Mouse (Mus musculus) CD4-positive, CD25-positive, alpha-beta regulatory T cell (primary cell): ENCODE data around the gene Pip4k2b. TPM values are rescaled to one million over a fixed set of nuclear protein-coding genes. Genes with fewer than 3 reads are reported as not detected.

Source experiments
- polyA plus RNA-seq: library from polyadenylated mRNA; unstranded; fragments of 100-300 nt; shearing (Covaris generic); gene quantifications from one replicate; pipeline ENCODE4 v1.2.1, GENCODE M21; 2017

Gene Pip4k2b
- 2.6 TPM for polyA plus RNA-seq

DNA sequence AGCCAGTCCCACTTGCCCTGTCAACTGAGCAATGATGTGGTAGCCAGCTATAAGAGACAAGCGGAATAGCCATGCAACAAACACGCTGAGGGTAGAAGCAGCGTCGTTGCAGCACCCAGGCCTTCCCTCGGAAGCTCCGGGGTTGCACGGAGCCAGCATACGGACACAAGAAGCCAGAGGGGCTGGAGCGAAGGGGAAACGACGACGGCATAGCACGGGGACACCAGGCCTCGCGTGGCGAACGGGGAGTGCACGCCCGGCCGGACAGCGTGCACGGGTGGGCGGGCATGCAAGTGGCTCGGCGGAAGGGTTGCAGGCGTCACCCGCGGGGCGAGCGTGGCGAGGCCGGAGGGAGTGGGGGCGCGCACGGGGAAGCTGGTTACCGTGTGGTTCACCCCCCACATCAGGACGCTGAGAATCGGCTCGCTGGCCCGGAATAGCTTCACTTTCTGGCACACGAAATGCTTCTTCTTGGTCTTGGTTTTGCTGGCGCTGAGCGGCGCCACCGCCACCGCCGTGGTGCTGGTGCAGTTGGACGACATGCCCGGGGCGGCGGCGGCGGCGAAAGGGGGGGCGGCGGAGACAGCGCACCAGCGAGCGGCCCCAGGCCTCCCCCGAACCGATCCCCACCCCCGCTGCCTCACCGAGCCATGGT, at the start of gene Pip4k2b:
Gene Pip4k2b, minus strand, starts transcription at position 642 of the 655 bp plus-strand sequence.

DNA sequence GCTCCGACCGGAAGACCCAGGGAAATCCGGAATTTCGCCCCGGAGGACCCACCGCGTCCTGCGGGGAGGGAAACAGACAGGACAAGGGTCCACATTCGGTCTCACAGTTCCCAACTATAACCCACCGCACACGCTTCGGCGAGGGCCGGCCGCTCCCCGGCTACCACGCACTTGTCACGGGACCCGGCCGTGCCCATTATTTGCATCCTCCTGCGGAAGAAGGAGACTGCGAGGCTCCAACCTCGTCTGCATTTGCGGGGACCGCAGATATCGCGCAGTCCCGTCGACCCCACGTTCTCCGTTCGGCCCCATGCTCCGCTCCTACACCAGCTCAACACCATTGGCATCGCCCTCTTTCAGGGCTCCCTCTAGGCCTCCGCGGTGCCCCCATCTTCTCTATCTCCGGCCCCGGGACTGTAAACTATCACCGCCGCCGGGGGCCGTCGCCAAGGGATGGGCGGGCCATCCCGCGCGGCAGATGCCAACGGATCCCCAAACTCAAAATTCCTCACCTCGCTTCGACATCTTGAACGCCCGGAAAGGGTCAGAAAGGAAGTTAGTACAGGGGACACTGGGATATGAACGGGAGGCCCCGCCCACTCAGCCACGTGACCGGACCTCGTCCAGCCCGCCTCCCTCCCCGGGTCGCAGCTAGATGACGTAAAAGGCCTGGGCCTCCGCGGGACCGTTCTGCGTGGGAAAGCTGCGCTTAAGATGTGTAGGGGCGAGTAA, 37.5 kb upstream of the Pip4k2b start, which contains the start of gene Rpl23:
Gene Rpl23, minus strand, starts transcription at position 606 of the 732 bp plus-strand sequence.

DNA sequence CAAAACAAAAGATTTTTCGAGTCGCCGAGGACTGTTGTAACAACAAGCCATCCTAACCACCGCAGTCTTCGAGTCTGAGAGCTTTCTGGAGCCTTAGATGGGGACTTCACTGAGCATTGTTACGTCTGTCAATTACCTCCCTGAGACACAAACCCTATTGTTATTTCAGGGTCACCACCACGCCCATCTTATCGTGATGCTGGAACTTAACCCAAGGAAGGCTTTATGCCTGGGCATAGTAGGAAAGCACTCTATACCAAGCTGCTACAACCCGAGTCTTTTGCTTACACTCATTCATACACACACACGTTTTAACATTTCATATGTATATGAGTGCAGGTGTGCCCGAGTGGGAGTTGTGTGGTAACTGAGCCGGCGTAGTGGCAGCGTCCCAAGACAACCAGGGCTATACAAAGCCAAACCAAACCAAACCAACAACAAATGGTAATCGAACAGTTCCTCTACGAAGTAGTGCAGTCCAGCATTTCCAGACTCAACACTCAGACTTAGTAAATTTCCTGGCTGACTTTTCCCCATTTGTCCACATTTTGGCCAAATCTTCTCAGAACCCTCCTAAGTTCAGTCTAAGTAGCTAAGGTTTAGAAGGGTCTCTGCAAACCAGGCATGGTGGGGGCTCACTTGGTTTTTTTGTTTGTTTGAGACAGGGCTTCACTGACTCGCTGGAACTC, 31.4 kb upstream of the Pip4k2b start, which contains the start of gene 1700001P01Rik:
Gene 1700001P01Rik, minus strand, starts transcription at position 111 of the 689 bp plus-strand sequence.

DNA sequence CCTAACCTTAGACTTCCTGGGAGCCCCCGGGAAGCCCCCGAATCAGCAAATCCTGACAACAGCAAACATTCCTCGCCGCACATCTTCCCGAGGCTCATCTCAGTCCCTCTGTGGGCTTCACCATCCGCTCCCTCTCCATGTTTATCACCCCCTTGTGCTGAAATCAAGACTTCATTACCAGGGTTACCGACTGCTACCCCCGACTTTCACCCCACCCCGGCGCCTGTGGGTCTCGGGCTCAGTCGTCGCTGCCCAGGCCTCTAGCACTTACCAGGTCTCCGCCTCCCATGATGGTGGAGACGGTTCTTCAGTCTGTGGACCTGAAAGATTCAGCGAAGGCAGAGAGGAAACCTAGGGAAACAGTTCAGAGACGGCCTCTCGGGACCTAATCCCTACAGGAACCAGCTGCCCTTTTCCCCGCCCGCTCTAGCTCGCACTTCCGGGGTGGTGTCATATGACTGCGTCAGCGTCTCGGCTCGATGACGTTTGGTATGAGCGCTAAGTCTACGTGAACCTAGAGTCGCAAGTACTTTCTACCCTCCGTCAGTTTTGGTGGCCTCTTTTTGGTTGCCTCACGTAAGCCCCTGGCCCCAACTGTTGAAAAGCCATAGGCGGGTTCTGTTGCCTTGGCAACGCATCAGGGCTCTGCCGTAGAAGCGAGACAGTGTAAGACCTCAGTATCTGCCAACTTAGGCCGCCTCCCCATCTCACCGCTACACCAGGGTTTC, 21.8 kb upstream of the Pip4k2b start, which contains the start of gene Cwc25:
Gene Cwc25, minus strand, starts transcription at position 403 of the 728 bp plus-strand sequence.

DNA sequence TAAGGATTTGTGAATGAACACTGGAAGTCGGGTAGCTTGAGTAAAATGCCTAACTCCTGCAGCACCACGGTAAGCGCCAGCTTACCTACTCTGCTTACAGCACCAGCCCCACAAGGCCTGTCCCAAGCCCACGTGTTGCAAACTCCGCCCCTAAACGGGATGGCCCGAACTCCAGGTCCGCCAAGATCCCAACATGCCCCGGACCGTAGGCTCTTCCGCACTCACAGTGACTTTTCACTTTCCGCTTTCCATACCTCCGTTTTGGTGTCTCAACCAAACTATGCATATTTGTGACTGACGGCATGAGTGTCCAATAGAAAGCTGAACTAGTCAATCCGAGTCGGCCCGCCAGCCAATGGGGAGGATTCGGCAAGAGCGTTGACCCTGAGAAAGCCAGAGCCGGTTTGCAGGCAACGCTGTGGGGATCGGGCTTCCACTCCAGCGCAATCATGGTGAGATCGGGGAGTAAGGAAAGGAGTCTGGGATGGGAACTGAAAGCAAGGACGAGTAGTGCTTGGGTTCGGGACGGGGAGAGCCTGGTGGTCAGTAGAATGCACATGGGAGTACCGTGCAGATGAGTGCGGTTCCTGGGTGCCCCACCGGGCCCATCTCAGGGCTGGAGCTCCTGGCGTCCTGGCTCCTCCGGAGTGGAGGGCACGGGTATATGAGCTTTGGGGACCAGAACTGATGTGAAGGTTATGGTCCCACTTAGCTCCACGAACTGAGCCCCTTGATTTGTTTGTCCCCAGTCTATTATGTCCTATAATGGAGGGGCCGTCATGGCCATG, 41.3 kb downstream of the Pip4k2b start, which contains the start of gene Psmb3:
Gene Psmb3, plus strand, starts transcription at position 361 of the 788 bp plus-strand sequence.

DNA sequence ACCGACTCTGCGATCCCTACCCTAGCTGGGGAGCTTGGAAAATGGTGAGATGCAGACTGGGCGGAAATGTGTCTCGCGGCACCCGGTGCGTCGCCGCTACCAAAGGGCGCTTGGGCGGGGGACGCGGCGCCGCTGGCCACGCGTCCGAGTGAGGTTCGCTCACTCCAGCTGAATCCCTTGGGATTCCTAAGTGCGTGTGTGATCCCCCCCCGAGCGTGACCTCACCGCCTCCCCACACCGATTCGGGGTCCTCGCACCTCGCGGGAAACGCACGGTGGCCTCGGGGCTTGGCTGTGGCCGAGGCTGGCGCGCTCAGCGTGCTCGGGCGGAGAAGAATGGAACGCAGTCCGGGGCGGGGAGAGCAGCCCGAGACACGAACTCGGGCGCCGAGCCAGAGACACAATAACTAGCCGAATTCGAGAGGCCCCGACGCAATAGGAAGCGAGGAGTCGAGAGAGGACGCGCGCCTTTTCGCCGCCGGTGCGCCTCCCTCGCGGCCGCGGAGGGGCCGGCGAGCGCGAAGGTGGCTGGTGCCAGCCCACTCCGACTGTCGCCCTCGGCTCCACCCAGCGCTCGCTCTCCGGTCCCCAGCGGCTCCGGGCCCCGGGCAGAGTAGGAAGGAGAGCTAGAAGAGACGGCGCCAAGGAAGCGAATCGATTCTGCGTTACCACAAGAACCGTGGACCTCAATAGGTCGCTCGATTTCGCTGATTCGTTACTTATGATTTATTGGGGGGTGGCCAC, 44.3 kb downstream of the Pip4k2b start, which contains the start of gene Pcgf2:
Gene Pcgf2, minus strand, starts transcription at position 495 of the 743 bp plus-strand sequence.

DNA sequence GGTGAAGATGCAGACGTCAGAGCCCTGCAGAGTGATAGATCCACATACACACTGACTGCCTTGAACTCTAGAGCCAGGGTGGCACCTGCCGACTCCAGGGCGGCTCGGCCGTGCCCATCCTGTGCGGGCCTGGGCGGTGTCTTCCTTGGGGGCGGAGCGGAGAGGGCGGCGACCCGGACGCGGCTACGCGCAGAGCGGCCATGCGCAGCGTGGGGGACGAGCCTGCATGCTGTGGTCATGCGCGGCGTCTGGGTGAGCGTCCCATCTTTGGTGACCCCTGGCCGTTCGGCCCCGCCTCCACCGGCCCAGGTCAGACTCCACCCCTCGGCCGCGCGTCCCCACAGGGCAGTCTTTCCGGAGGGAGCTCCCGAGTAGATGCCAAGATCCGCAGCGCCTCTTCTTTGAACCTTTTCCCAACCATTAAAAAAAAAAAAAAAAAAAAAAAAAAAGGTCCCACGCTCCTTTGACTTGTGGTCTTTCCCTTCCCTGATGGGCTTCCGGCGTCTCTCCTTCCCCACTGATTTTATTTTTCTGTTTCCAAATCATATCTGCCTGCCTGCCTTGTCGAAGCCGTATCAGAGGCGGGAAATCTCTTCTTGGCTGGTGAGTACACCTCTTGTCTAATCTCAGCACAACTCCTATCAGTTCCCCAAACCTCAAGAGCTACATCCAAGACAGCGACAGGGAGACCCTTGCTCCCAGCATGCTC, 58.7 kb downstream of the Pip4k2b start, which contains the start of gene Cisd3:
Gene Cisd3, plus strand, starts transcription at position 214 of the 709 bp plus-strand sequence.

Other genes starting within 250 kb of the Pip4k2b start
- not detected for gene 4933428G20Rik, start 244.4 kb downstream of the Pip4k2b start, polyA plus RNA-seq
- not detected for gene Srcin1, start 168.5 kb downstream of the Pip4k2b start, polyA plus RNA-seq
- gene Epop, start 115.0 kb downstream of the Pip4k2b start, polyA plus RNA-seq = 9.0 TPM
- gene Mllt6, start 81.3 kb downstream of the Pip4k2b start, polyA plus RNA-seq = 12.7 TPM
- 70.3 TPM for gene Cisd3, start 58.9 kb downstream of the Pip4k2b start, polyA plus RNA-seq
- gene Pcgf2, start 44.2 kb downstream of the Pip4k2b start, polyA plus RNA-seq = 1.4 TPM
- gene Psmb3, start 41.3 kb downstream of the Pip4k2b start, polyA plus RNA-seq = 428 TPM
- 27.1 TPM for gene Cwc25, start 21.9 kb upstream of the Pip4k2b start, polyA plus RNA-seq
- not detected for gene 1700001P01Rik, start 31.2 kb upstream of the Pip4k2b start, polyA plus RNA-seq
- gene Rpl23, start 37.7 kb upstream of the Pip4k2b start, polyA plus RNA-seq = 408 TPM
- 201 TPM for gene Lasp1, start 54.3 kb upstream of the Pip4k2b start, polyA plus RNA-seq
- 0.41 TPM for gene B230217C12Rik, start 96.1 kb upstream of the Pip4k2b start, polyA plus RNA-seq
- 0.39 TPM for gene Fbxo47, start 139.4 kb upstream of the Pip4k2b start, polyA plus RNA-seq
- 1.9 TPM for gene Plxdc1, start 241.7 kb upstream of the Pip4k2b start, polyA plus RNA-seq